Mouse (Mus musculus): ENCODE measurements around the gene Mid1.
"Not testable (repeated sequence)": the region's sequence is repeated elsewhere in the genome, so short reads cannot be mapped to it uniquely, and the experiment has no call there.

Mid1 gene

DNA sequence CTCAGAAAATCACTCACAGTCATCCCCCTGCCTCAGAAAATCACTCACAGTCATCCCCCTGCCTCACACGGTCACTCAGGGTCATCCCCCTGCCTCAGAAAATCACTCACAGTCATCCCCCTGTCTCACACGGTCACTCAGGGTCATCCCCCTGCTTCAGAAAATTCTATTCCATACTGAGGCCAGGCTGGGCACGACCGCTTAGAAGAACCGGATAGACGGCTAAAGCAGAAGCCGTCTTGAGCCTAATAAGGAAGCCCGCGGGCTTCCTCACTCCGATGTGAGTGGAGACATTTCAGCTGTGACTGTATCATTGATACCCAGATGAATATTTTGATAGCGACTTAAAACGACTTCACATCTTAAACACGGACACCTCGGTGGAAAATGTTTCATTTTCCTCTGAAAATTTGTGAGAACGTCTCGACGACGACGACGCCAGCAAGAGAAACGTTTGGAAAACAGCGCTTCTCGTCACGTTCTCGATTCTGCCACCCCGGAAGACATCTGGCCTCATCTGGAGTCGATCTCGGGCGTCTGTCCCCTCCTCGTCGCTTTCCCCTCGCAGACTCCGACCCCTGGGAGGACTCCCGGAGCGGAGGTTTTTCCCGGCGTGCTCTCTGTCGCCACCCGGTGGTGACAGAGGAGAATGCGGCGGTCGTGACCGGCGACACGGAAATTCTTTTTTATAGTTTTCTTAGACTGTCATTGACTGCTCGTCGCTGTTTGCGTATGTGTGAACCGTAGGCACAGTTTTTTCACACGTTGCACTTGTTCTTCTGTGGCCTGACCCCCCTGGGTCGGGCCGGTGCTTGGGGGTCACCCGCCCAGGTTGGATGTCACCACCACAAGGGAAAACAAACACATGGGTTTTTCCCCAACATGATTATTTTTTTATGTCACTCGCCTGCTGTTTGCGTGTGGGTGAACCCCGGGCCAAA, 305.0 kb downstream of the Mid1 start:
- DNase-seq: peak; percentile 93

DNA sequence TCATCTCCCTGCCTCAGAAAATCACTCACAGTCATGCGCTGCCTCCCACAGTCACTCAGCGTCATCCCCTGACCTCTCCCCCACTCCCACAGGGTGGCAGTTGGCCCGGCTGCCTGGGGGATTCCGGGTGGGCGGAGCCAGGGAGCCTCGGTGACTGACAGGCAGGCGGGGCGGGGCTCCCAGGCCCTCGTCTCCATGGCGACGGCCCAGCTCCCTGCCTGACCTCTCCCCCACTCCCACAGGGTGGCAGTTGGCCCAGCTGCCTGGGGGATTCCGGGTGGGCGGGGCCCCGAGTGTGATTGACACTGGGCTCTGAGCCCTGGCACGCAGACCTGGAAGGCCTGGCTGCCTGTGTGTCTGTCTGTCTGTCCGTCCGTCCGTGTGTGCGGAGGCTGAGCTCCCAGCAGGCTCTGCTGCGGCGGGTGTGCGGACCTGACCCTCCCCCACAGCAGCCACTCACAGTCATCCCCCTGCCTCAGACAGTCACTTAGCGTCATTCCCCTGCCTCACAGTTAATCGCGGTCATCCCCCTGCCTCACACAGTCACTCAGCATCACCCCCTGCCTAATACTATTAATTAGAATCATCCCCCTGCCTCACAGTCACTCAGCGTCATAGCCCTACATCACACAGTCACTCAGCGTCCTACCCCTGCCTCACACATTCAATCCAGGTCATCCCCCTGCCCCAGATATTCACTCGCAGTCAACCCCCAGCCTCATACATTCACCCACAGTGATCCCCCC, 306.3 kb downstream of the Mid1 start:
- peak; percentile 100 for DNase-seq

DNA sequence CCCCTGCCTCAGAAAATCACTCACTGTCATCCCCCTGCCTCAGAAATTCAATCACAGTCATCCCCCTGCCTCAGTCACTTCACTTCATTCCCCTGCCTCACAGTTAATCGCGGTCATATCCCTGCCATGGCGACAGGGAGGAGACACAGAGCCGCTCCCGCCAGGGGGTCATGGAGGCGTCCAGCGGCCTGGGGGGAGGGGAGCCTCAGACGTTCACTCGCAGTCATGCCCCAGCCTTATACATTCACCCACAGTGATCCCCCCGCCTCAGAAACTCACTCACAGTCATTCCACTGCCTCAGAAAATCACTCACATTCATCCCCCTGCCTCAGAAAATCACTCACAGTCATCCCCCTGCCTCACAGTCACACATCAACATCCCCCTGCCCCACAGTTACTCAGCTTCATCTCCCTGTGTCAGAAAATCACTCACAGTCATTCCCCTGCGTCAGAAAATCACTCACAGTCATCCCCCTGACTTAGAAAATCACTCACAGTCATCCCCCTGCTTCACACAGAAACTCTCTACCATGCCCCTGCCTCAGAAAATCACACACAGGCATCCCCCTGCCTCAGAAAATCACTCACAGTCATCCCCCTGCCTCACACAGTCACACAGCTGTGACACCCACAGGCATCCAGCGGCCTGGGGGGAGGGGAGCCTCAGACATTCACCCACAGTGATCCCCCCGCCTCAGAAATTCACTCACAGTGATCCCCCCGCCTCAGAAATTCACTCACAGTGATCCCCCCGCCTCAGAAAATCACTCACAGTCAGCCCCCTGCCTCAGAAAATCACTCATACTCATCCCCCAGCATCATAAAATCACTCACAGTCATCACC, 307.3 kb downstream of the Mid1 start:
- DNase-seq: peak; percentile 57

DNA sequence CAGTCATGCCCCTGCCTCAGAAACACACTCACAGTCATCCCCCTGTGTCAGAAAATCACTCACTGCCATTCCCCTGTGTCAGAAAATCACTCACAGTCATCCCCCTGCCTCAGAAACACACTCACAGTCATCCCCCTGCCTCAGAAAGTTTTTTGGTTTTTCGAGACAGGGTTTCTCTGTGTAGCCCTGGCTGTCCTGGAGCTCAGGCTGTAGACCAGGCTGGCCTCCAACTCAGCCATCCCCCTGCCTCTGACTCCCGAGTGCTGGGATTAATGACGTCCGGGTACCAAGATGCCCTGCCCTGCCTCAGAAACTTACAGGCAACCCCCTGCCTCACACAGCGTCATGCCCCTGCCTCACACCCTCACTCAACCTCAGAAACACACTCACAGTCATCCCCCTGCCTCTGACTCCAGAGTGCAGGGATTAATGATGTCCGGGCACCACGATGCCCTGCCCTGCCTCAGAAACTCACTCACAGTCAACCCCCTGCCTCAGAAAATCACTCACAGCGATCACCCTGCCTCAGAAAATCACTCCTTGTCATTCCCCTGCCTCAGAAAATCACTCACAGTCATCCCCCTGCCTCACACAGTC, 308.1 kb downstream of the Mid1 start:
- peak; percentile 41 for DNase-seq

DNA sequence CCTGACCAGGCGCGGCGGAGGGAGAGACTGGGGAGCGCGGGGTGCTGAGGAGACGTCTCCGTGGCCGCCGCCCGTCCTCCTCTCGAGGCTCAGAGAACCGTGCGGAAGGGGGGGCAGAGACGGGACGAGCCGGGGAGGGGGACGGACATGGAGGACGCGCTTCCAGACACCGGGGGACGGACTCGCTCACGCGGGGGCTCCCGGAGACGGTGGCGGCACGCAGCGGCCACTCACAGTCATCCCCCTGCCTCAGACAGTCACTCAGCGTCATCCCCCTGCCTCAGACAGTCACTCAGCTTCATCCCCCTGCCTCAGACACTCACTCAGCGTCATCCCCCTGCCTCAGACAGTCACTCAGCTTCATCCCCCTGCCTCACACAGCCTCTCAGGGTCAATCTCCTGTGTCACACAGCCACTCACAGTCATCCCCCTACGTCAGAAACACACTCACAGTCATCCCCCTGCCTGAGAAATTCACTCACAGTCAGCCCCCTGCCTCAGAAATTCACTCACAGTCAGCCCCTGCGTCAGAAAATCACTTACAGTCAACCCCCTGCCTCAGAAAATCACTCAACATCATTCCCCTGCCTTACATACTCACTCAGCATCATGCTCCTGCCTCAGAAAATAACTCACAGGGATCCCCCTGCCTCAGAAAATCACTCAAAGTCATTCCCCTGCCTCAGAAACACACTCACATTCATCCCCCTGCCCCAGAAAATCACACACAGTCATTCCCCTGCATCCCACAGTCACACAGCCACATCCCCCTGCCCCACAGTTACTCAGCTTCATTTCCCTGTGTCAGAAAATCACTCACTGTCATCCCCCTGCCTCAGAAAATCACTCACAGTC, 309.2 kb downstream of the Mid1 start:
- peak; percentile 69 for DNase-seq

DNA sequence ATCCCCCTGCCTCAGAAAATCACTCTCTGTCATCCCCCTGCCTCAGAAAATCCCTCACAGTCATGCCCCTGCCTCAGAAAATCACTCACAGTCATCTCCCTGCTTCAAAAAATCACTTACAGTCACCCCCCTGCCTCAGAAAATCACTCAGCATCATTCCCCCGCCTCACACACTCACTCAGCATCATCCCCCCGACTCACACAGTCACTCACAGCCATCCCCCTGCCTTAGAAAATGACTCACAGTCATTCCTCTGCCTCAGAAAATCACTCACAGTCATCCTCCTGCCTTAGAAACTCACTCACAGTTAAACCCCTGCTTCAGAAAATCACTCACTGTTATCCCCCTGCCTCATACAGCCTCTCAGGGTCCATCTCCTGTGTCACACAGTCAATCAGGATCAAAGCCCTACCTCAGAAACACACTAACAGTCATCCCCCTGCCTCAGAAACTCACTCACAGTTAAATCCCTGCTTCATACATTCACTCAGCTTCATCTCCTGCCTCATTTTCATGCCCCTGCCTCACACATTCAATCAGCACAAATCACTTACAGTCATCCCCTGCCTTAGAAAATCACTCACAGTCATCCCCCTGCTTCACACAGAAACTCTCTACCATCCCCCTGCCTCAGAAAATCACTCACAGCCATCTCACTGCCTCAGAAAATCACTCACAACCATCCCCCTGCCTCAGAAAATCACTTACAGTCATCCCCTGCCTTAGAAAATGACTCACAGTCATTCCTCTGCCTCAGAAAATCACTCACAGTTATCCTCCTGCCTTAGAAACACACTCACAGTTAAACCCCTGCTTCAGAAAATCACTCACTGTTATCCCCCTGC, 310.1 kb downstream of the Mid1 start:
- DNase-seq: not testable (repeated sequence)

DNA sequence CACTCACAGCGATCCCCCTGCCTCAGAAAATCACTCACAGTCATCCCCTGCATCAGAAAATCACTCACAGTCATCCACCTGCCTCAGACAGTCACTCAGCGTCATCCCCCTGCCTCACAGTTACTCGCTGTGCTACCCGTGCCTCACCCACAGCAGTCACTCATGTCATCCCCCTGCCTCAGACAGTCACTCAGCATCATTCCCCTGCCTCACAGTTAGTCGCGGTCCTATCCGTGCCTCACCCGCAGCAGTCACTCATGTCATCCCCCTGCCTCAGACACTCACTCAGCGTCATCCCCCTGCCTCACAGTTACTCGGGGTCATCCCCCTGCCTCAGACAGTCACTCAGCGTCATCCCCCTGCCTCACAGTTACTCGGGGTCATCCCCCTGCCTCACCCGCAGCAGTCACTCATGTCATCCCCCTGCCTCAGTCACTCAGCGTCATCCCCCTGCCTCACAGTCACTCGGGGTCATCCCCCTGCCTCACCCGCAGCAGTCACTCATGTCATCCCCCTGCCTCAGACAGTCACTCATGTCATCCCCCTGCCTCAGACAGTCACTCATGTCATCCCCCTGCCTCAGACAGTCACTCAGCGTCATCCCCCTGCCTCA, 311.0 kb downstream of the Mid1 start:
- DNase-seq: not testable (repeated sequence)

DNA sequence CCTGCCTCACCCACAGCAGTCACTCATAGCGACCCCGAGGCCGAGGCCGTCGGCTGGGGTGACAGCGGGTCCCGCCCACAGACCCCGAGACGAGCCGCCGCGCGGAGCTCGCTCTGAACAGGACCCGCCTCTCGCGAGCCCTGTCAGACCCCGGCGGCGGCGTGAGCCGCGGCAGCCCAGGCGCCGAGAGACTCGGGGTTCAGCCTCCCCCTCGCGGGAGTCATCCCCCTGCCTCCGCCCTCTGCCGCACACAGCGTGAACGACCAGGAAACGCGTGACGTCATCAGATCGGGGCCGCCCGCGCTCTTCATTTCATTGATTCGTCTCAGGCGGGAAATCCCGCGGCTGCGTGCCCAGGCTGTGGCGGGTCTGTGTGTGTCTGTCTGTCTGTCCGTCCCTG, 311.9 kb downstream of the Mid1 start:
- peak; percentile 93 for DNase-seq

DNA sequence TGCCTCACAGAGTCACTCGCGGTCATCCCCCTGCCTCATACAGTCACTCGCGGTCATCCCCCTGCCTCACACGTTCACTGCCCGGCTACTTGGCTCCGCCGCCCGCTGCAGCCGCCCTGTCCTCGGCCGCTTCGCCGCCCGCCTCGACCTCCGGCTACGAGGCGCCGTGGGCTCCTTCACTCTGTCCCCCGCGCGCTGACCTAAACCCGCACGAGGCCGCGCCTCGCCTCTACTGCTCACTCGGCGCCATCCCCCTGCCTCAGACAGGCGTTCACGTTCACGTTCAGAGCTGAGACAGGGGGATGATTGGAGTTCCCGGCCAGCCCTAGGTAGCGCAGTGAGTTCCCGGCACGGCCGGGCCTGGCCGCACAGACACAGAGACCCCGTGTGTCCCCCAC, 312.5 kb downstream of the Mid1 start:
- DNase-seq: not testable (repeated sequence)

DNA sequence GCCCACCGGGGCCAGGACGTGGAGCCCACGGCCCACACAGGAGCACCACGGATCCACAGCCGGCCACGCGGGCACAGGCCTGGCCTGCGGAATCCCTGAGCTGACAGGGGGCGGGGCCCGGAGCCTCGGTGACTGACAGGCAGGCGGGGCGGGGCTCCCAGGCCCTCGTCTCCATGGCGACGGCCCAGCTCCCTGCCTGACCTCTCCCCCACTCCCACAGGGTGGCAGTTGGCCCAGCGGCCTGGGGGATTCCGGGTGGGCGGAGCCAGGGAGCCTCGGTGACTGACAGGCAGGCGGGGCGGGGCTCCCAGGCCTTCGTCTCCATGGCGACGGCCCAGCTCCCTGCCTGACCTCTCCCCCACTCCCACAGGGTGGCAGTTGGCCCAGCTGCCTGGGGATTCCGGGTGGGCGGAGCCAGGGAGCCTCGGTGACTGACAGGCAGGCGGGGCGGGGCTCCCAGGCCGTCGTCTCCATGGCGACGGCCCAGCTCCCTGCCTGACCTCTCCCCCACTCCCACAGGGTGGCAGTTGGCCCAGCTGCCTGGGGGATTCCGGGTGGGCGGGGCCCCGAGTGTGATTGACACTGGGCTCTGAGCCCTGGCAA, 313.0 kb downstream of the Mid1 start:
- DNase-seq: peak; percentile 100

DNA sequence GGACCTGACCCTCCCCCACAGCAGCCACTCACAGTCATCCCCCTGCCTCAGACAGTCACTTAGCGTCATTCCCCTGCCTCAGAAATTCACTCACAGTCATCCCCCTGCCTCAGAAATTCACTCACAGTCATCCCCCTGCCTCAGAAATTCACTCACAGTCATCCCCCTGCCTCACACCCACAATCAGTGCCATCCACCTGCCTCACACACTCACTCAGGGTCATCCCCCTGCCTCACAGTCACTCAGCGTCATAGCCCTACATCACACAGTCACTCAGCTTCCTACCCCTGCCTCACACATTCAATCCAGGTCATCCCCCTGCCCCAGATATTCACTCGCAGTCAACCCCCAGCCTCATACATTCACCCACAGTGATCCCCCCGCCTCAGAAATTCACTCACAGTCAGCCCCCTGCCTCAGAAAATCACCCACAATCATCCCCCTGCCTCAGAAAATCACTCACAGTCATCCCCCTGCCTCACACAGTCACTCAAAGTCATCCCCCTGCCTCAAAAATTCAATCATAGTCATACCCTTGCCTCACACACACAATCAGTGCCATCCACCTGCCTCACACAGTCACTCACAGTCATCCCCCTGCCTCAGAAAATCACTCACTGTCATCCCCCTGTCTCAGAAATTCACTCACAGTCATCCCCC, 313.7 kb downstream of the Mid1 start:
- DNase-seq: not testable (repeated sequence)

DNA sequence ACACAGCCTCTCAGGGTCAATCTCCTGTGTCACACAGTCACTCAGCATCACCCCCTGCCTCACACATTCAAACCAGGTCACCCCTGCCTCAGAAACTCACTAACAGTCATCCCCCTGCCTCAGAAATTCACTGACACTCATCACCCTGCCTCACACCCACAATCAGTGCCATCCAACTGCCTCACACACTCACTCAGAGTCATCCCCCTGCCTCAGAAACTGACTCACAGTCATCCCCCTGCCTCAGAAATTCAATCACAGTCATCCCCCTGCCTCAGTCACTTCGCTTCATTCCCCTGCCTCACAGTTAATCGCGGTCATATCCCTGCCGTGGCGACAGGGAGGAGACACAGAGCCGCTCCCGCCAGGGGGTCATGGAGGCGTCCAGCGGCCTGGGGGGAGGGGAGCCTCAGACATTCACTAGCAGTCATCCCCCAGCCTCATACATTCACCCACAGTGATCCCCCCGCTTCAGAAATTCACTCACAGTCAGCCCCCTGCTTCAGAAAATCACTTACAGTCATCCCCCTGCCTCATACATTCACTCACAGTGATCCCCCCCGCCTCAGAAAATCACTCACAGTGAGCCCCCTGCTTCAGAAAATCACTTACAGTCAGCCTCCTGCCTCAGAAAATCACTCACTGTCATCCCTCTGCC, 314.4 kb downstream of the Mid1 start:
- peak; percentile 72 for DNase-seq

DNA sequence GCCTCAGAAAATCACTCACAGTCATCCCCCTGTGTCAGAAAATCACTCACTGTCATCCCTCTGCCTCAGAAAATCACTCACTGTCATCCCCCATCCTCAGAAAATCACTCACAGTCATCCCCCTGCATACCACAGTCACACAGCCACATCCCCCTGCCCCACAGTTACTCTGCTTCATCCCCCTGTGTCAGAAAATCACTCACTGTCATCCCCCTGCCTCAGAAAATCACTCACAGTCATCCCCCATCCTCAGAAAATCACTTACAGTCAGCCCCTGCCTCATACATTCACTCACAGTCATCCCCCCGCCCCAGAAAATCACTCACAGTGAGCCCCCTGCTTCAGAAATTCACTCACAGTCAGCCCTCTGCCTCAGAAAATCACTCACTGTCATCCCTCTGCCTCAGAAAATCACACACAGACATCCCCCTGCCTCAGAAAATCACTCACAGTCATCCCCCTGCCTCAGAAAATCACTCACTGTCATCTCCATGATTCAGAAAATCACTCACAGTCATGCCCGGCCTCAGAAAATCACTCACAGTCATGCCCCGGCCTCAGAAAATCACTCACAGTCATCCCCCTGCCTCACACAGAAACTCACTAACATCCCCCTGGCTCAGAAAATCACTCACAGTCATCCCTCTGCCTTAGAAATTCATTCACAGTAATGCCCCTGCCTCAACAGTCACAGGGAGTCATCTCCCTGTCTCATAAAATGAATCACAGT, 315.1 kb downstream of the Mid1 start:
- DNase-seq: not testable (repeated sequence)

DNA sequence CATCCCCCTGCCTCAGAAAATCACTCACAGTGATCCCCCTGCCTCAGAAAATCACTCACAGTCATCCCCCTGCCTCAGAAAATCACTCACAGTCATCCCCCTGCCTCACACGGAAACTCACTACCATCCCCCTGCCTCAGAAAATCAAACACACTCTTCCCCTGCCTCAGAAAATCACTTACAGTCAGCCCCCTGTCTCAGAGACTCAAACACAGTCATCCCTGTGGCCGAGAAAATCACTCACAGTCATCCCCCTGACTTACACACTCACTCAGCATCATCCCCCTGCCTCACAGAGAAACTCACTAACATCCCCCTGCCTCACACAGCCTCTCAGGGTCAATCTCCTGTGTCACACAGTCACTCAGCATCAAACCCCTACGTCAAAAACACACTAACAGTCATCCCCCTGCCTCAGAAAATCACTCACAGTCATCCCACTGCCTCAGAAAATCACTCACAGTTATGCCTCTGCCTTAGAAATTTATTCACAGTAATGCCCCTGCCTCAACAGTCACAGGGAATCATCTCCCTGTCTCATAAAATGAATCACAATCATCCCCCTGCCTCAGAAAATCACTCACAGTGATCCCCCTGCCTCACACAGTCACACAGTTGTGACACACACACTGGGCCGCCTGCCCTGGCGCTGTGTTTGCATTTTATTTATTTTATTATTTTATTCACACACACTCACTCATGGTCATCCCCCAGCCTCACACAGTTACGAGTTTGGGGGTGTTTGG, 315.8 kb downstream of the Mid1 start:
- DNase-seq: not testable (repeated sequence)

DNA sequence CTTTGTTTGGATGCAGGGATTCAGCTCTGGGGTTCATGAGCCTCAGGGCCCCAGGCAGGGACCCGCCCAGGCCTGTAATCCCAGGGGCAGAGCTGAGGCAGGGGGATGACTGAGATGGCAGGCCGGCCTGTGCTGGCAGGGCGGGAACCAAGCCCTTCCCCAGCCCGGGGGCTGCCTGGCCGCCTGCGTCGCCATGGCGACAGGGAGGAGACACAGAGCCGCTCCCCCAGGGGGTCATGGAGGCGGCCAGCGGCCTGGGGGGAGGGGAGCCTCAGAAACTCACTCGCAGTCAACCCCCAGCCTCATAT, 316.3 kb downstream of the Mid1 start:
- not testable (repeated sequence) for DNase-seq

DNA sequence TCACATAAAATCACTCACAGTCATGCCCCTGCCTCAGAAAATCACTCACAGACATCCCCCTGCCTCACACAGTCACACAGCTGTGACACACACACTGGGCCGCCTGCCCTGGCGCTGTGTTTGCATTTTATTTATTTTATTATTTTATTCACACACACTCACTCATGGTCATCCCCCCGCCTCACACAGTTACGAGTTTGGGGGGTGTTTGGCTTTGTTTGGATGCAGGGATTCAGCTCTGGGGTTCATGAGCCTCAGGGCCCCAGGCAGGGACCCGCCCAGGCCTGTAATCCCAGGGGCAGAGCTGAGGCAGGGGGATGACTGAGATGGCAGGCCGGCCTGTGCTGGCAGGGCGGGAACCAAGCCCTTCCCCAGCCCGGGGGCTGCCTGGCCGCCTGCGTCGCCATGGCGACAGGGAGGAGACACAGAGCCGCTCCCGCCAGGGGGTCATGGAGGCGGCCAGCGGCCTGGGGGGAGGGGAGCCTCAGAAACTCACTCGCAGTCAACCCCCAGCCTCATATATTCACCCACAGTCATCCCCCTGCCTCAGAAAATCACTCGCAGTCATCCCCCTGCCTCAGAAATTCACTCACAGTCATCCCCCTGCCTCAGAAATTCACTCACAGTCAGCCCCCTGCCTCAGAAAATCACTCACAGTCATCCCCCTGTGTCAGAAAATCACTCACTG, 317.7 kb downstream of the Mid1 start:
- peak; percentile 59 for DNase-seq

DNA sequence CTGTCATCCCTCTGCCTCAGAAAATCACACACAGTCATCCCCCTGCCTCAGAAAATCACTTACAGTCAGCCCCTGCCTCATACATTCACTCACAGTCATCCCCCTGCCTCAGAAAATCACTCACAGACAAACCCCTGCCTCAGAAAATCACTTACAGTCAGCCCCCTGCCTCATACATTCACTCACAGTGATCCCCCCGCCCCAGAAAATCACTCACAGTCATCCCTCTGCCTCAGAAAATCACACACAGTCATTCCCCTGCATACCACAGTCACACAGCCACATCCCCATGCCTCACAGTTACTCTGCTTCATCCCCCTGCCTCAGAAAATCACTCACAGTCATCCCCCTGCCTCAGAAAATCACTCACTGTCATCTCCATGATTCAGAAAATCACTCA, 318.5 kb downstream of the Mid1 start:
- not testable (repeated sequence) for DNase-seq

All from thymus, postnatal 25 days (tissue).